Mouse (Mus musculus): ENCODE results near the gene Cntf. TPM values are rescaled to one million over a fixed set of nuclear protein-coding genes. Genes with fewer than 3 reads are reported as not detected.
"Not testable (repeated sequence)": the region's sequence is repeated elsewhere in the genome, so short reads cannot be mapped to it uniquely, and the experiment has no call there.

Gene Cntf
- total and polyA plus RNA-seq, 3 experiments, result 1.6 to 3.6 (median 2.2) TPM

- H3K4me3 ChIP-seq (replicated peaks in 1 of 3; ENCODE audit: low read depth in 2 of 3, low read length in 2 of 3, poor library complexity in 1 of 3), result no peak overlapping the region
- peak; percentile 43 for DNase-seq (ENCODE audit: extremely low read depth)
- dilution Hi-C loops (cut with MboI; ENCODE audit: extremely low pct_ligation_motif_present, extremely low pct_unique_long_range_greater_than_20kb, low sequenced_read_pairs), result no loop called here
- H3K4me1 ChIP-seq (ENCODE audit: control insufficient read depth in 1 of 2, insufficient read depth in 2 of 2), result no peaks in the 10 kb centered on the region
- H3K9ac ChIP-seq (ENCODE audit: insufficient read depth, low read depth), result no peak overlapping the region
- H3K9me3 ChIP-seq (replicated peaks; ENCODE audit: low read length), result no peaks in the 10 kb centered on the region
- H3K27me3 ChIP-seq (replicated peaks), result no peaks in the 10 kb centered on the region
- no peaks in the 10 kb centered on the region for H3K79me2 ChIP-seq (replicated peaks; ENCODE audit: control insufficient read depth, extremely low read depth, insufficient read depth, poor library complexity, severe bottlenecking)
- in situ Hi-C loops (cut with MboI; ENCODE audit: low pct_ligation_motif_present, low pct_unique_long_range_greater_than_20kb, low sequenced_read_pairs), result no loop called here
- H3K27ac ChIP-seq (ENCODE audit: insufficient read depth, low read depth), result no peak overlapping the region
- no peak overlapping the region for H3K4me2 ChIP-seq (ENCODE audit: insufficient read depth, low read depth, poor library complexity, severe bottlenecking)
- TF ChIP-seq NELFE (IDR thresholded peaks at IDR 0.05; ENCODE audit: low read depth, low read length) (no peak), JUN (IDR thresholded peaks at IDR 0.05; ENCODE audit: insufficient read depth, low read depth, low read length) (no peak), GABPA (IDR thresholded peaks at IDR 0.05; ENCODE audit: insufficient replicate concordance, low read depth, low read length) (no peak), USF2 (conservative IDR thresholded peaks at IDR 0.05; ENCODE audit: low read depth, low read length) (no peak), ZNF384 (IDR thresholded peaks at IDR 0.05; ENCODE audit: low read depth, low read length) (peak; percentile 97), IRF4 (IDR thresholded peaks at IDR 0.05; ENCODE audit: low read depth, low read length) (no peak), ELF1 (IDR thresholded peaks at IDR 0.05; ENCODE audit: low read depth, low read length) (no peak), E2F4 (IDR thresholded peaks at IDR 0.05; ENCODE audit: insufficient replicate concordance, low read depth, low read length) (no peak), EP300 (IDR thresholded peaks at IDR 0.05; ENCODE audit: low read length) (no peak), TCF12 (IDR thresholded peaks at IDR 0.05; ENCODE audit: low read depth, low read length) (no peak), CHD2 (IDR thresholded peaks at IDR 0.05; ENCODE audit: low read length) (no peak), CTCF (conservative IDR thresholded peaks at IDR 0.05 in 1 of 2, IDR thresholded peaks at IDR 0.05 in 1 of 2; ENCODE audit: low read depth in 2 of 2, low read length in 2 of 2) (peak; percentile 25 to 72; a peak in 3 of 4 replicates), RCOR1 (conservative IDR thresholded peaks at IDR 0.05; ENCODE audit: low read depth, low read length) (no peak), MAZ (IDR thresholded peaks at IDR 0.05; ENCODE audit: low read depth, low read length) (no peak), POLR2AphosphoS2 (IDR thresholded peaks at IDR 0.05; ENCODE audit: low read depth, low read length) (no peak), MAFK (IDR thresholded peaks at IDR 0.05; ENCODE audit: insufficient replicate concordance, low read length) (no peak), TBP (conservative IDR thresholded peaks at IDR 0.05; ENCODE audit: low read depth, low read length) (no peak), MAX (IDR thresholded peaks at IDR 0.05; ENCODE audit: low read length) (no peak), HCFC1 (IDR thresholded peaks at IDR 0.05; ENCODE audit: low read depth, low read length) (no peak), RAD21 (IDR thresholded peaks at IDR 0.05; ENCODE audit: low read depth, low read length) (peak; percentile 44), JUND (conservative IDR thresholded peaks at IDR 0.05; ENCODE audit: low read depth, low read length) (no peak), BHLHE40 (IDR thresholded peaks at IDR 0.05; ENCODE audit: low read depth, low read length) (no peak), KAT2A (IDR thresholded peaks at IDR 0.05; ENCODE audit: insufficient replicate concordance, low read length) (no peak), PAX5 (IDR thresholded peaks at IDR 0.05; ENCODE audit: low read length) (no peak), MXI1 (IDR thresholded peaks at IDR 0.05; ENCODE audit: low read depth, low read length) (no peak), SIN3A (IDR thresholded peaks at IDR 0.05; ENCODE audit: low read length) (no peak), NRF1 (IDR thresholded peaks at IDR 0.05; ENCODE audit: low read depth, low read length) (no peak), MYC (IDR thresholded peaks at IDR 0.05; ENCODE audit: low read depth, low read length) (no peak), SMC3 (IDR thresholded peaks at IDR 0.05; ENCODE audit: low read depth, low read length) (peak; percentile 72), MEF2A (IDR thresholded peaks at IDR 0.05; ENCODE audit: borderline replicate concordance, low read depth, low read length) (no peak), USF1 (IDR thresholded peaks at IDR 0.05; ENCODE audit: low read depth, low read length) (no peak)
- no peaks in the 10 kb centered on the region for H3K36me3 ChIP-seq (replicated peaks in 1 of 2; ENCODE audit: control insufficient read depth in 1 of 2, insufficient read depth in 1 of 2, low read length in 1 of 2)
Measured at GRCm38 (mm10) chr19:12722308-12722707, 43.1 kb downstream of the Cntf start.

GRCm38 (mm10) chr19:12721596-12721995 is 43.8 kb downstream of the Cntf start:
- in situ Hi-C loops (cut with MboI; ENCODE audit: low pct_ligation_motif_present, low pct_unique_long_range_greater_than_20kb, low sequenced_read_pairs); dilution Hi-C loops (cut with MboI; ENCODE audit: extremely low pct_ligation_motif_present, extremely low pct_unique_long_range_greater_than_20kb, low sequenced_read_pairs): not testable (repeated sequence)

More at GRCm38 (mm10) chr19:12721596-12721995, 43.8 kb downstream of the Cntf start:
- not testable (repeated sequence) for H3K36me3 ChIP-seq (replicated peaks in 1 of 2; ENCODE audit: control insufficient read depth in 1 of 2, insufficient read depth in 1 of 2, low read length in 1 of 2); H3K27ac ChIP-seq (ENCODE audit: insufficient read depth, low read depth); H3K79me2 ChIP-seq (replicated peaks; ENCODE audit: control insufficient read depth, extremely low read depth, insufficient read depth, poor library complexity, severe bottlenecking); H3K4me2 ChIP-seq (ENCODE audit: insufficient read depth, low read depth, poor library complexity, severe bottlenecking); H3K4me3 ChIP-seq (replicated peaks in 1 of 3; ENCODE audit: low read depth in 2 of 3, low read length in 2 of 3, poor library complexity in 1 of 3); H3K9ac ChIP-seq (ENCODE audit: insufficient read depth, low read depth); DNase-seq (ENCODE audit: extremely low read depth); H3K4me1 ChIP-seq (ENCODE audit: control insufficient read depth in 1 of 2, insufficient read depth in 2 of 2); H3K9me3 ChIP-seq (replicated peaks; ENCODE audit: low read length); H3K27me3 ChIP-seq (replicated peaks)

All from CH12.LX (cell line).